Mouse (Mus musculus): ENCODE measurements around the gene Smarca5. TPM values are rescaled to one million over a fixed set of nuclear protein-coding genes. Genes with fewer than 3 reads are reported as not detected.
A peak's percentile ranks its signal among the peaks of the same experiment; 100 is the strongest.
"Not testable (repeated sequence)": the region's sequence is repeated elsewhere in the genome, so short reads cannot be mapped to it uniquely, and the experiment has no call there.

Smarca5 gene
- 42.7 and 45.1 TPM in 2 replicates for polyA plus RNA-seq (2014; fragmentation: Nextera tagmentation; extraction: Ambion mirVana)

DNA sequence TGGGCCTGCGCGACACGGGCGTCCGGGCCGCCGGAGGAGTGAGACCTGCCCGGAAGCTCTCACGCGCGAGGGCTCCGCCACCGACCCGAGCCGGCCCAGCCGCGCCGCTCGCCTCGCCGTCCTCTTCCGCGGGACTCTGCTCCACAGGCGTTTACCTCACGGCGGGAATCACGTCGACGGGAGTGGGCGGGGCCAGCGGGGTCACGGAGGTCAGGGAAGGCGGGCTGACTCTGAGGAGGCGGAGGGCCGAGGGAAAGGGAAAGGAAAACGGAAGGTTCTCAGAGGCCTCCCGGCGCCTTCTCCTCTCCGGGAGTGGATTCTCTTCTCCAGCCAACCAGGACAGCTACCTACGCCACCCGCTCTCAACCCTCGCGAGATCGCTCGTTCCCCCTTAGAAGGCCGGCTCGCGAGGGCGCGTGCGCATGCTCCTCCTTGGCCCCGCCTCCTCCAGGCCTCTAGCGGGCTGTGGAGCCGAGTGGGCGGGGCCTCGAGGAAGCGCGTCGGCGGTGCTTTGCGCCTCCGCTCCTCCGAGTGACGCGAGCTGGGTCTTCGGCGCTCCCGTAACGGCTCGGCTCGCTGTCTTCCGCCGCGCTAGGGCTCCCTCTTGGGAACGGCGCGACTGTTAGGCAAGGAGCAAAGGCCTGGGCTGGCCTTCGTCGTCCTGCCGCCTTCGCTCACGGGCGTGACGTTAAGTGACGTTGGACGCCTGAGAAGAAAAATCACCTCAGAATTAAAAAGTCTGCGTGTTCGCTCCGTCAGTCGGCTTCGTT lies at the start of gene Smarca5:
Gene Smarca5, minus strand, starts transcription at position 343 of the 770 bp plus-strand sequence.
- peak; percentile 93 for ATAC-seq (ENCODE audit: insufficient number of reproducible peaks, insufficient read depth, low FRiP score, low read depth)
- not testable (repeated sequence) for H3K9me3 ChIP-seq (ENCODE audit: control insufficient read depth, low read length); H3K27me3 ChIP-seq (ENCODE audit: control insufficient read depth, insufficient read depth, low read length); H3K4me1 ChIP-seq (ENCODE audit: control insufficient read depth in 2 of 2, insufficient read depth in 2 of 2, low read length in 2 of 2)
- Histone ChIP-seq H3K4me3 (ENCODE audit: control insufficient read depth in 1 of 2, insufficient read depth in 1 of 2, low read depth in 1 of 2, low read length in 2 of 2) (peak within 1 kb of the TSS; percentile 69 to 86), H3K27ac (replicated peaks in 1 of 2; ENCODE audit: control insufficient read depth in 1 of 2, insufficient read depth in 1 of 2, low read depth in 2 of 2, low read length in 2 of 2) (peak within 1 kb of the TSS; percentile 98), H3K4me2 (ENCODE audit: low read length) (peak within 1 kb of the TSS; percentile 96), H3K9ac (ENCODE audit: low read length) (peak within 1 kb of the TSS; percentile 88), H3K36me3 (ENCODE audit: control insufficient read depth, insufficient read depth, low read length) (peaks cover 18% of the 10 kb centered on the region)
- WGBS = under 1% methylated on average over 72 of the region's 91 CpGs

DNA sequence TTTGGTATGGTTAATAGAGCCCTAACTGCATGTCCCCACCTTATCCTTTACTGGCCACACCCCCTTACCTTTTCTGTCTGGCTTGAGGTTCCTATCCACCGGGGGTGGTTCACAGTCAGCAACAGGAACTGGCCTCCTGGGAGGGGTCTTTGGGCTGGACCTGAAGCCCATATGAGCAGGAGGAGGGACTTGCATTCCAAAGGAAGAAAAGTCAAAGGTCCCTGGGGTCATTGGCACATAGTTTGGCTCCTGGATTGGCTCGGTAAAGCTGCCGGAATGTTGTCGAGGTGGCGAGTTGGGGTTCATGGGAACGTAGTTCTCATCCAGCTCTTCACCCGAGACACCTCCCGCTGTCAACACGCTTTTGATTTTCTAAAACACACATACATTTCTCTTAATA lies 45.3 kb upstream of the Smarca5 start:
- peaks cover 87% of the 10 kb centered on the region for H3K36me3 ChIP-seq (ENCODE audit: control insufficient read depth, insufficient read depth, low read length)

DNA sequence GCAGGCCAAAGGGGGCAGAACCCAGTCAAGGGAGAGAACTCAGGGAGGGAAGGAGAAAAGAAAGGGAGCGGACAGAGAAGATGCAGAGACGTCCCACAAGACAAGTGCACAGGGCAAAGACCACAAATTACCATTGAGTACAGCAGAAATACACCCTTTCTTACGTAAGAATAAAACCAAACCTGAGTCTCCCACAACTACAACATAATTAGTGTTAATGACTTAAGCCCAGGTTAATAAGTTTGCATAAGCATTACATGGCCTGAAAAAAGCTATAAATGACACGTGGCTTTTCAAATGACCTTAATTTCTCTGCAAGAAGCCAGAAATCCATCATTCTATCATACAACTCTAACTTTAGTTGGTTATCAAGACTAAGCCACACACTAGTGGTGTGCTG lies 44.0 kb upstream of the Smarca5 start:
- Histone ChIP-seq H3K36me3 (ENCODE audit: control insufficient read depth, insufficient read depth, low read length) (peaks cover 86% of the 10 kb centered on the region), H3K27me3 (ENCODE audit: control insufficient read depth, insufficient read depth, low read length) (no peaks in the 10 kb centered on the region), H3K9ac (ENCODE audit: low read length) (no peak overlapping the region), H3K4me3 (ENCODE audit: control insufficient read depth in 1 of 2, insufficient read depth in 1 of 2, low read depth in 1 of 2, low read length in 2 of 2) (no peak overlapping the region), H3K27ac (replicated peaks in 1 of 2; ENCODE audit: control insufficient read depth in 1 of 2, insufficient read depth in 1 of 2, low read depth in 2 of 2, low read length in 2 of 2) (no peak overlapping the region), H3K9me3 (ENCODE audit: control insufficient read depth, low read length) (no peaks in the 10 kb centered on the region), H3K4me1 (ENCODE audit: control insufficient read depth in 2 of 2, insufficient read depth in 2 of 2, low read length in 2 of 2) (peaks cover 2 to 10% of the 10 kb centered on the region in 2 experiments), H3K4me2 (ENCODE audit: low read length) (no peak overlapping the region)
- ATAC-seq (ENCODE audit: insufficient number of reproducible peaks, insufficient read depth, low FRiP score, low read depth) = no peak
- 93% methylated on average over 4 of the region's 4 CpGs for WGBS

More for the DNA sequence above, 45.3 kb upstream of the Smarca5 start:
- ATAC-seq (ENCODE audit: insufficient number of reproducible peaks, insufficient read depth, low FRiP score, low read depth) = no peak
- Histone ChIP-seq H3K4me1 (ENCODE audit: control insufficient read depth in 2 of 2, insufficient read depth in 2 of 2, low read length in 2 of 2) (peaks cover 2 to 7% of the 10 kb centered on the region in 2 experiments), H3K27ac (replicated peaks in 1 of 2; ENCODE audit: control insufficient read depth in 1 of 2, insufficient read depth in 1 of 2, low read depth in 2 of 2, low read length in 2 of 2) (no peak overlapping the region), H3K4me3 (ENCODE audit: control insufficient read depth in 1 of 2, insufficient read depth in 1 of 2, low read depth in 1 of 2, low read length in 2 of 2) (no peak overlapping the region), H3K27me3 (ENCODE audit: control insufficient read depth, insufficient read depth, low read length) (no peaks in the 10 kb centered on the region), H3K4me2 (ENCODE audit: low read length) (no peak overlapping the region), H3K9me3 (ENCODE audit: control insufficient read depth, low read length) (no peaks in the 10 kb centered on the region), H3K9ac (ENCODE audit: low read length) (no peak overlapping the region)
- 79% methylated on average over 9 of the region's 9 CpGs for WGBS

DNA sequence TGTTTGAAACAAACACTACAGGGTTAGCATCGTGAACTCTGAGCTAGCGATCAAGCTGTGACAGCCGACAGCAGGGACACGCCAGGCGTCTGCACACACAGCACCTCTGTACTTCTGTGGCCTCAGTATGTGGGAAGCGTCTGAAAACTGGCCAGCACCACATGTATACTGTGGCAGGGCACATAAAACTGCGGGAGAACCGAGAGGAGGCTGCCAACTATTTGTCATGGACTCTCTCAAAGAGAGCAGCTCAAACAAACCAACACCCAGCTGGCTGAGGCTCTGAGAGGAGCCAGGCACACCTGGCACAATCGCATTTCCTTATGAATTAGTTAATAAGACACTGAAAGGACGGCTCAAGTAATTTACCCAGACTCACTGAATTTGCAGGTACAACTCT lies 42.0 kb upstream of the Smarca5 start:
- no peaks in the 10 kb centered on the region for H3K27me3 ChIP-seq (ENCODE audit: control insufficient read depth, insufficient read depth, low read length)
- no peak overlapping the region for H3K9ac ChIP-seq (ENCODE audit: low read length)
- H3K36me3 ChIP-seq (ENCODE audit: control insufficient read depth, insufficient read depth, low read length) = peaks cover 87% of the 10 kb centered on the region
- WGBS = 56% methylated on average over 10 of the region's 10 CpGs
- H3K4me1 ChIP-seq (ENCODE audit: control insufficient read depth in 2 of 2, insufficient read depth in 2 of 2, low read length in 2 of 2) = peaks cover 2 to 10% of the 10 kb centered on the region in 2 experiments
- no peaks in the 10 kb centered on the region for H3K9me3 ChIP-seq (ENCODE audit: control insufficient read depth, low read length)
- ATAC-seq (ENCODE audit: insufficient number of reproducible peaks, insufficient read depth, low FRiP score, low read depth) = no peak
- H3K4me3 ChIP-seq (ENCODE audit: control insufficient read depth in 1 of 2, insufficient read depth in 1 of 2, low read depth in 1 of 2, low read length in 2 of 2) = no peak overlapping the region
- peak overlapping the region; percentile 16 to 26; a peak in 2 of 4 replicates for H3K27ac ChIP-seq (replicated peaks in 1 of 2; ENCODE audit: control insufficient read depth in 1 of 2, insufficient read depth in 1 of 2, low read depth in 2 of 2, low read length in 2 of 2)
- no peak overlapping the region for H3K4me2 ChIP-seq (ENCODE audit: low read length)

DNA sequence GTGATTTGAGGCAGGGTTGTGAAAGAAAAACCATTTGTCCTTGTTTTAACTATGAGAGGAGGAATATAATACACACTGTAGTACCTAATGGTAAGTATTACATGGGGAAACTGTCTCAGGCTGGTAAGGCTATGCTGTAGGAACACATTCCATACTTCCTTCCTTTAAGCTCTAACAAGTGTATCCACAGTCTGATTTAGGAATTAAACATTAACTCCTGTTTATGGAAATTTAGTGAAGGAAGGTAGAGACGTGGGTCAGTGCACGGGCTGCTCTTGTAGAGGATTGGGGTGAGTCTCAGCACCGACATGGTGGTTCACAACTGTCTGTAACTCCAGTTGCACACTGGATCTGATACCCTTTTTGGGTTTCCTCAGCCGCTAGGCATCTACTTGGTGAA lies 41.0 kb upstream of the Smarca5 start:
- no peak overlapping the region for H3K27ac ChIP-seq (replicated peaks in 1 of 2; ENCODE audit: control insufficient read depth in 1 of 2, insufficient read depth in 1 of 2, low read depth in 2 of 2, low read length in 2 of 2)
- peaks cover 2 to 10% of the 10 kb centered on the region in 2 experiments for H3K4me1 ChIP-seq (ENCODE audit: control insufficient read depth in 2 of 2, insufficient read depth in 2 of 2, low read length in 2 of 2)
- no peak for ATAC-seq (ENCODE audit: insufficient number of reproducible peaks, insufficient read depth, low FRiP score, low read depth)
- H3K4me3 ChIP-seq (ENCODE audit: control insufficient read depth in 1 of 2, insufficient read depth in 1 of 2, low read depth in 1 of 2, low read length in 2 of 2) = no peak overlapping the region
- H3K9ac ChIP-seq (ENCODE audit: low read length) = no peak overlapping the region
- H3K36me3 ChIP-seq (ENCODE audit: control insufficient read depth, insufficient read depth, low read length) = peaks cover 88% of the 10 kb centered on the region
- no peaks in the 10 kb centered on the region for H3K27me3 ChIP-seq (ENCODE audit: control insufficient read depth, insufficient read depth, low read length)
- no peak overlapping the region for H3K4me2 ChIP-seq (ENCODE audit: low read length)
- H3K9me3 ChIP-seq (ENCODE audit: control insufficient read depth, low read length) = no peaks in the 10 kb centered on the region
- WGBS = 88% methylated on average over 4 of the region's 4 CpGs

DNA sequence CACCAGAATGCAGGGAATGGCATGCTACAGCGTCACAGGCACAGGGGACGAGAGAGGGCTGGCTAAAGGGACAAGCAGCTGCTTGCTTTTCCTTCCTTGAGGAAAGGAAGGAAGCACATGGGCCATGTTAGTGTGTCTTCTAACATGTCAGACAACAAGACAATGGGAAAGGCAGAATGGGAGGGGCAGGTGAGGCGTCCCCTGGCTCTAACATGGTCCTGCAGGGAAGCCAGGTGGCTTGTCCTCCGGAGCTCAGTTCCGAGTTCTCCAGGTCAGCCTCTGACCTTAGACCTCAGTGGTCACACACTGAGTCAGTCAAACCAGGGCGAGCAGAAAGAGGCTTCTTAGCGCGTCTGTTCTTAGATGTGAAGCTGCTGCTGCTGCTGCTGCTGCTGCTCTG lies 37.1 kb upstream of the Smarca5 start:
- Histone ChIP-seq H3K27ac (replicated peaks in 1 of 2; ENCODE audit: control insufficient read depth in 1 of 2, insufficient read depth in 1 of 2, low read depth in 2 of 2, low read length in 2 of 2) (no peak overlapping the region), H3K27me3 (ENCODE audit: control insufficient read depth, insufficient read depth, low read length) (no peaks in the 10 kb centered on the region), H3K9ac (ENCODE audit: low read length) (no peak overlapping the region), H3K4me2 (ENCODE audit: low read length) (no peak overlapping the region), H3K36me3 (ENCODE audit: control insufficient read depth, insufficient read depth, low read length) (peaks cover 85% of the 10 kb centered on the region), H3K9me3 (ENCODE audit: control insufficient read depth, low read length) (no peaks in the 10 kb centered on the region), H3K4me1 (ENCODE audit: control insufficient read depth in 2 of 2, insufficient read depth in 2 of 2, low read length in 2 of 2) (peaks cover 2 to 10% of the 10 kb centered on the region in 2 experiments), H3K4me3 (ENCODE audit: control insufficient read depth in 1 of 2, insufficient read depth in 1 of 2, low read depth in 1 of 2, low read length in 2 of 2) (no peak overlapping the region)
- ATAC-seq (ENCODE audit: insufficient number of reproducible peaks, insufficient read depth, low FRiP score, low read depth) = no peak
- WGBS = 77% methylated on average over 8 of the region's 8 CpGs

DNA sequence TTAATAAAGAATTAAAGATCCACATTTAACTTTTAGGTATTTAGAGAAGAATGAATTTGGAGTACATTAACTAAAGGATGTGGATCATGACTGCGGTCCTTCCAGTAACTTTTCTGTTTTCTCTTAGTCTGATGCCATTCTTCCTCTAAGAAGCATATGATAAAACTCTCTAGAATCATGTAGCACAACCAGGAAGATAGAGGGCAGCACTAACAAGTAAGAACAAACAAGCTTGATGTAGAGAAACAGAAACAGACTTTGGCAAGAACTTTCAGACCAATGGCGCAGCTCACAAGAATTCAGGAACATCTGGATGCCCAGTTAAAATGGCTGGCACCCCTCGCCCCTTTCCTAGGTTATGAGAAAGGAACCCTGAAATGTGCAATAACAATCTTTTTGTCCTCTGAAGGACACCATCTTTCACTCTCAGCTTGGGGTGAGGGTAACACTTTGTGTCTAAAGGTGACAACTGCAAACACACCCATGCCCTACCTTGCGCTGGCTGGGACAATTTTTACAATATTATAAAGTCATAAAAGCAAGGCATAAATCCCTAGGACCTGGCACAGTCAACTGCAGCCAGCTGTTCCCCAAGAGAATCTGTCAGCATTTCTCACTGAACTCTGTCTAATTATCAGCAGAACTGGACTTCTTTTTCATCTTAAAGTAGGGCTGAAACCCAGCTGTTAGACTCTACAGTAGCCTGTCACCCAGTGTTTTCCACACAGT lies 33.6 kb upstream of the Smarca5 start:
- no peak overlapping the region for H3K4me3 ChIP-seq (ENCODE audit: control insufficient read depth in 1 of 2, insufficient read depth in 1 of 2, low read depth in 1 of 2, low read length in 2 of 2)
- no peaks in the 10 kb centered on the region for H3K9me3 ChIP-seq (ENCODE audit: control insufficient read depth, low read length)
- H3K4me2 ChIP-seq (ENCODE audit: low read length) = no peak overlapping the region
- H3K27me3 ChIP-seq (ENCODE audit: control insufficient read depth, insufficient read depth, low read length) = no peaks in the 10 kb centered on the region
- peaks cover 93% of the 10 kb centered on the region for H3K36me3 ChIP-seq (ENCODE audit: control insufficient read depth, insufficient read depth, low read length)
- ATAC-seq (ENCODE audit: insufficient number of reproducible peaks, insufficient read depth, low FRiP score, low read depth) = no peak
- H3K4me1 ChIP-seq (ENCODE audit: control insufficient read depth in 2 of 2, insufficient read depth in 2 of 2, low read length in 2 of 2) = no peaks in the 10 kb centered on the region; a peak in 1 of 4 replicates
- WGBS = 85% methylated on average over 4 of the region's 4 CpGs
- H3K9ac ChIP-seq (ENCODE audit: low read length) = no peak overlapping the region
- H3K27ac ChIP-seq (replicated peaks in 1 of 2; ENCODE audit: control insufficient read depth in 1 of 2, insufficient read depth in 1 of 2, low read depth in 2 of 2, low read length in 2 of 2) = no peak overlapping the region
